Mouse (Mus musculus) yolk sac, embryonic 10.5 days (tissue): ENCODE data around the gene Carnmt1.

Experiments
- DNase-seq: peaks from one replicate; pipeline ENCODE4 v3.0.0-alpha.2; 2017; ENCODE audit warnings: low spot score

Gene Carnmt1

DNA sequence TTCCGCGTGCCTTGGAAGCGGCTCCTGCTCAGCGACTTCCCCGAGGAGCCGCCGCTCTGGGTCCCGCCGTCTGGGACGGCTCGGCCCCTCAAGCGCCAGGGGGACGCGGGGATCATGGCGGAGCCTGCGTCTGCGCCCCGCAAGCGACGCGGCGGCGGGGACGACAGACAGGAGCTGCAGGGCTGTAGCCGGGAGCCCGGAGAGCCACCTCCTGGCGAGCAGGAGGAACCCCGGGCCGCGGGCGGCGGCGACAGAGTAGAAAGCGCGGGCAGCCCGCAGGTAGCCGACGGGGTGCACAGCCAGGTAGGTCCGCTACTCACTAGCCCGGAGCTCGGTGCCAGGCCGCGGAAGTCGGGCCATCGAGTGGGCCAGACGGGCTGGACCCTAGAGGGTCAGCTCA lies 42.8 kb downstream of the Carnmt1 start:
- DNase-seq: peak; percentile 43

DNA sequence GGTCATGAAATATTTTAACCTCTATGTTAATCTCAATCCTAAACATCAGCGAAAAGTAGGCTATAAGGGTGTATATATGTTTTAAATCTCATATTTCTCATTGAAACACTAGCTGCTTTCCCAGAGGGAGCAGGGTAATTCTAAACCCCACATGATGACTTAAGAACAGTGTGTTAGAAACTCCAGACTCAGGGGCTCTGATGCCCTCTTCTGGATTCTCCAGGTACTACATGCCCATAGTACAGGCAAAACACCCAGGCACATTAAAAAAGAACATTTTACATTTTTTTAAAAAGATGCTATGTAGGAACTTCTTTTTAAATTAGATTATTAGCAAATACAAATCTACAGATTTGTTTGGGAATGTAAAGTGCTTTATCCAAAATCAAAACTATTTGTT lies 45.8 kb downstream of the Carnmt1 start:
- peak; percentile 21 for DNase-seq

DNA sequence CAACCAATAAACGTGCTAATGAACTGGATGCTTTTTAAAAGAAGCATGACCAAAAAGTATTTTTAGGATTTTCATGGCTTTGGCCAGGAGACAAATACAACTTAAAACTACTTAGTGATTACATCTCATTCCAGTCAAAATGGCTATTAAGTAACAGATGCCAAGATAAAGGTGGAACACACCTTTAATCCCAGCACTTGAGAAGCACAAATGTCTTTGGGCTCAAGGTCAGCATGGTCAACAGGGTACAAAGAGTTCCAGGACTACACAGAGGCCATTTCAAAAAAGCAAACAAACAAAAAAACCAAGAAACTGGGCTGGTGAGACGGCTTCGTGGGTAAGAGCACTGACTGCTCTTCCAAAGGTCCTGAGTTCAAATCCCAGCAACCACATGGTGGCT lies 49.8 kb downstream of the Carnmt1 start:
- no peak for DNase-seq

DNA sequence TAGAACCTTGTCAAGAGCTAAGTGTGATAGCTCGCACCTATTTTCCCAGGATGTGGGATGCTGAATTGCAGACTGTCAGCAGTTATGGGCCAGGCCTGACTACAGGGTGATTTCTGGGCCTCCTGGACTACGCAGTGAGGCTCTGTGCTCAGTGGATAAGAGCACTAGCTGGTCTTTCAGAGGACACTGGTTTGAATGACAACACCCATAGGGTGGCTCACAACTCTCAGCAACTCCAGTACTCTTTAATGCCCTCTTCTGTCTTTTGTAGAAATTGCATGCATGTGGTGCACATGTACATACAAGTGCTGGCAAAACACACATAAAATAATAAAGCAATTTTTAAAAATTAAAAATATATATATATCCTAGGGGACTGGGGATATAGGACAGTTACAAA lies 54.6 kb downstream of the Carnmt1 start:
- no peak for DNase-seq

DNA sequence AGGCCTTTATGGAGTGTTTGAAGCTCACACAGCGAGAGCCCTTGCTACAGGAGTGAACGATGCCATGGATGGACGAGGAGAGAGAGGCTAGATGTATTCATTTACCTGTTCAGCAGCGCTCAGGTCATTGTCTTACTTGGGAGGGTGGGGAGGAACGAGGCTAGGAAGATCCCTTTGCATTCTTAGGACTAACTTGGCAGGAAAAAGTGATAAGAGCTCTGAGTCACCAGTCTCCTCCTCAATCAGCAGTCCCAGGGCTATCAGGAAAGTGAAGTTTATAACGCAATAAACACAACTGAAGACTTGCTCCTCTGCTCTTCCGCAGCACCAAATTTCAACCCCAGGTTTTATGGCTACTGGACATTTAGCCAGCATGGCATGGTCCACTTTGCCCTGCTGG lies 59.7 kb downstream of the Carnmt1 start:
- peak; percentile 26 for DNase-seq

DNA sequence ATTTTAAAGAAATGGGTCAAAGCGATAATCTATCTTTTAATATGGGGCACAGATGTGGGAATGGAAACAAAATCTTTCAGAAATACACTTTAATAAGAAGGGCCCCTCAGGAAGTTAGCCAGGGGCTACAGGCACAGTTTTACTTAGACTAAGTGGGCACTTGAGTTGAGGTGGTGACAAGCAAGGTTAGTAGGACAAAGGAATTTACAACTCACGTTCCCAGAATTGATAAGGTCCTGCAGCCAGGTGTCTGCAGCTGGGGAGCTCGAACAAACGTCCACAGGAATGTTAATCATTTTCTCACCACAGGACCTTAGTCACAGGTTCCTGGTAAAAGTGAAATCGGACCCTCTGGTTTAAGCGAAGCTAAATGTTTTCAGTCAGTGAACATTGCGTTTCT lies 60.5 kb downstream of the Carnmt1 start:
- peak; percentile 67 for DNase-seq

DNA sequence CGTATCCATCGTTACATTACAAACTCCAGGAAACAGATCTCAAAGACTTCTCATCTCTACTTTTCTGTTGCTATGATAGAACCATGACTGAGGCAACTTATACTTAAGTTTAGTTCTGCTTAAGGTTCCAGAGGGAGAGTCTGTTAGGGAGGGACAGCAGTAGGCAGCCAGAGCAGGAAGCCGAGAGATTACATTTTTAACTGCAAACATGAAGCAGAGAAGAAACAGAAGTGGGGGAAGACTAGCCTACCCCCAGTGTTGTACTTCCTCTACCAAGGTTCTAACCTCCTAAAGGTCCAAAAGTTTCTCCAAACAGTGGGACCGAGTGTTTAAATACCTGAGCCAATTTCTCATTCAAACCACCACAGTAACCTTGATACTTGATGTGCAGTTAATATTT lies 65.3 kb downstream of the Carnmt1 start:
- no peak for DNase-seq

DNA sequence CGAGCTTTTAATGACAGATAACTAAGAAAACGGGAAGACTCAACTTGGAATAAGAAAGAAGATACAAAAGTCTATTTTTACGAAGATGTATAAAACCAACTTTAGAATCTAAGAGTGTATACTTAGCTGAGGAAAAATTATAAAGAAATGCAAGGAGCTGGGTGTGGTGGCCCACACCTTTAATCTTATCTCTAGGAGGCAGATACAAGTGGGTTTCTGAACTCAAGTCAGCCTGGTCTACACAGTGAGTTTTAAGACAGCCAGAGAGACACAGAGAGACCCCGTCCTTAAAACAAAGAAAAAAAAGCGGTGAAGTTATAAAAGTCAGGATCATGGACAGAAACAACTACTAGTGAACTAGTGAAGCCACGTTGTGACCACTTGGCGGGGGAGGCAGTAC lies 68.6 kb downstream of the Carnmt1 start:
- no peak for DNase-seq

DNA sequence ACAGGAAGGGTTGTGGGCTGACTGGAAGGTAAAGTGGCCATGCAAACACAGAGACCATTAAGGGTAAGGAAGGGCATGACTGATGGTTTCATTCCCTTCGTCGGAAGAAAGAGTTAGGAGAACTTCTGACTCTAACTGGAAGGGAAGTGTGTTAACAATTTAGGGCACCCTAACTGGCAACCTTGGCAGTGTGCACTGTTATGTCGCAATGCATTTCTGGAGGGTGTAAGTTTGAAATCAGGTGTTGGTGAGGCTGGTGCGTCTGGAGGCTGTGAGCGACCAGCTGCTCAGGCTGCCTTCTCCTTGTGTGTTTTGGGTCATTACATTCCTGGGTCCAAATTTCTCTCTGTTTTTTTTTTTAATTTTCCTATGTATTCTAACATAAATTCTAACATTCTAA lies 73.4 kb downstream of the Carnmt1 start:
- no peak for DNase-seq

DNA sequence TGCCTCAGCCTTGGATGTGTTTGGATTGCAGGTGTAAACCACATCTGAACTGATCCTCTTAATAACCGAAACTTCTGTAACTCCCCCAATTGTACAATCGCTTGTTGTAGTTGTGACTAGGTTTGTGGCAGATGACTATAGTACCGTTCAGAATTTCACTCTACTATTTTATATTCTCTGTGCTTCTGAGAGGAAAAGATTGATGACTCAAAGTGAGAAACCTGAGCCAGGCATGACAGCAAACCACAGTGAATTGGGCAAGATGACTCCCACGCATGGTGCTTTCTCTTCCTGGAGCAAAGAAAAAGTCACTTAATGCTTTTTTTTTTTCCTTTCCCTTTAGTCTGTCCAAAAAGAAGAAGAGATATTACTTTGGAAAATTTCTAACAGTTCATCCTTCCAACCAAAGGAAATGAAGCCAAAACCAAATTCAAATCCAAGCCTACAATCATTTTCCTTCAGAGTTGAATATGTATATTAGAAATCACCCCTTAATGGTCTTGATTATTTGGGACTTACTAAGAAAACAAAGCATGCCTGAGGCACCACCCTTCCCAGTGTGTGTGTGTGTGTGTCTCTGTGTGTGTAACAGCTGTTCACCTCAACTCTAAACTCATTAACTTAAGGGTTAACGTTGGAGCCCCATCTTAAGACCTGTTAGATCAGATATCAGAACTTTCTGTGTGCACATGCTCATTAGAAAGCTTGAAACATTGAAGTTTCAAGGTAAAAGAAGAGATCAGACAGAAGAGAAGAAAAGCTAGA lies 76.2 kb downstream of the Carnmt1 start:
- DNase-seq: no peak

DNA sequence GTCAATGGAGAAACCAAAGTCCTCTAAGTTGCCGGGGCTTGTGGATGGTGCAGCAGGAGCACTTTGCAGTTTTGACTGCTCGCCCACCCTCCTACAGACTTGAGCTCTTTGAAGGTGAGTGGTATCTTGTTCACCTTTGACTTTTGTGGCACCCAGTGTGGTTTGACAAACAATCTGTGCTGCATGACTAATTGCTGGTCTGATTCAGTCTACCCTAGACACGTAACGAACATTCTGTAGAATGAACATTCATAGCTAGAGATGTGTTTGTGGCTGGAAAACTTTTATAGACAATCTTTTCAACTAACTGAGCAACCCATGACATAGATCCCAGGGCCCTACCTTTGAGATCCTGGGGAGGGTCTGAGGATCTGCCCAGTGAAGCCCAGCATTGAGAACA lies 76.8 kb downstream of the Carnmt1 start:
- DNase-seq: no peak

DNA sequence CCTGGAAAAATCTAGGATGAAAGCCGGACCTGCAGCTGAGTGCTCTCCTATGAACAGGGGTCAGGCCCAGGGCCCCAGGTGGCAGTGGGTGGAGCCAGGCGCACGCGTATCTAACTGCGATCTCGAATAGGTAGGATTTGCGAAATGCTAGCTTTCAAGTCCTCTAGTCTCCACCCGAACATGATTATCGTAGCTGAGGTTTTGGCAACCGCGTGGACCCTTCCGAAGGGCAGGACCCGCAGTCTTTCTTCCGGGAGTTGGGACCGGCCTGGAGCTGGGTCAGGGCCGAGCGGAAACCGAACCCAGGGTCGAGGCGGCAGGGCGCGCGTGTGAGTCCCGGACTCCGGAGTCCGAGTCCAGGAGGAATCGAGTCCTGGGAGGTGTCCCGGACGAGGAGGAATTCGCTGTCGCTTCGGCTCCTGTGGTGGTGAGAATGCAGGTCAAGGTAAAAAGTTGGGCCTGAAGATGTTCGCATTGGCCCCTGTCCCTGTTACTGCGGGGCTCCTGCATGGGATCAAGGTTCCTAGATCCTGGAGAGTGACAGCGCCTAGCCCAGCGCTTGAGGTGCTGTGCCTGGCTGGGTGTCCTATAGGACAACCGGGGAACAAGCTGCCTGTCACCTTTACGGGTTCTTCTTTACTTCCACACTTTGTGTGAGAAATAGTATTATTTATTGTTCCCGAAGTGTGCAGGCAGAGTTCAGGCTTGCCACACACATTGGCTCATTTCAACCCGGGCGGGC lies 79.2 kb downstream of the Carnmt1 start, which contains the start of gene Trpm6:
Gene Trpm6 (plus strand): TSS at position 386 of the 742 bp plus-strand sequence.
- peak; percentile 79 for DNase-seq
